Mouse (Mus musculus) stomach, embryonic 14.5 days (tissue): Measurements from ENCODE around the gene Nav2. TPM values are rescaled to one million over a fixed set of nuclear protein-coding genes. Genes with fewer than 3 reads are reported as not detected.

Source experiments
- ATAC-seq: fragments of 200-750 bp; cut with Nextera tagmentation; 2 replicates; pipeline ENCODE4 v1.8.0; 2017; ENCODE audit warnings: low read depth, moderate TSS enrichment; ENCODE audit not compliant: insufficient number of reproducible peaks, insufficient read depth, low FRiP score
- H3K27ac ChIP-seq: fragments of 300-500 bp; sonication (generic); 2 replicates; pipeline ENCODE4 v1.5.1; 2014; ENCODE audit warnings: mild to moderate bottlenecking, low read length, moderate library complexity, mixed read lengths
- H3K27me3 ChIP-seq: fragments of 300-500 bp; sonication (generic); 2 replicates; pipeline ENCODE4 v1.6.1; 2014; ENCODE audit warnings: low read length, control low read depth, mixed read lengths; ENCODE audit not compliant: control insufficient read depth, insufficient read depth
- H3K36me3 ChIP-seq: fragments of 300-500 bp; sonication (generic); 2 replicates; pipeline ENCODE4 v1.6.1; 2014; ENCODE audit warnings: mild to moderate bottlenecking, control low read depth, low read length, moderate library complexity, mixed read lengths; ENCODE audit not compliant: control insufficient read depth, insufficient read depth
- H3K4me1 ChIP-seq: fragments of 300-500 bp; sonication (generic); 2 replicates; pipeline ENCODE4 v1.6.1; 2014; ENCODE audit warnings: low read length, control low read depth, mixed read lengths; ENCODE audit not compliant: control insufficient read depth, insufficient read depth
- H3K4me2 ChIP-seq: fragments of 300-500 bp; sonication (generic); replicated peaks from 2 replicates; pipeline ENCODE4 v1.6.1; 2014; ENCODE audit warnings: low read depth, low read length, control low read depth
- H3K4me3 ChIP-seq: fragments of 300-500 bp; sonication (generic); 2 replicates; pipeline ENCODE4 v1.5.1; 2014; ENCODE audit warnings: low read depth, low read length, control low read depth
- H3K9ac ChIP-seq: fragments of 300-500 bp; sonication (generic); replicated peaks from 2 replicates; pipeline ENCODE4 v1.6.1; 2014; ENCODE audit warnings: low read depth, mild to moderate bottlenecking, control low read depth, low read length, moderate library complexity, mixed read lengths
- H3K9me3 ChIP-seq: fragments of 300-500 bp; sonication (generic); 2 replicates; pipeline ENCODE4 v1.6.1; 2016; ENCODE audit warnings: low read depth, low read length, control low read depth; ENCODE audit not compliant: control insufficient read depth
- WGBS: fragments of 180-500 bp; shearing (Covaris S2); extraction: QIAGEN DNeasy Blood & Tissue Kit; methylation state at CpG from one replicate; pipeline ENCODE4 v1.1.7; 2014; 5-methylcytosine and 5-hydroxymethylcytosine counted together
- polyA plus RNA-seq: library from polyadenylated mRNA; unstranded; fragments of >200 nt; fragmentation: Nextera tagmentation; extraction: Ambion mirVana; gene quantifications from 2 replicates; pipeline ENCODE4 v1.2.1, GENCODE M21; 2014

The Nav2 gene
- polyA plus RNA-seq, 1 experiment from 2014 or later, result 41.1 TPM

- Histone ChIP-seq H3K27ac (no peak overlapping the region), H3K36me3 (no peaks in the 10 kb centered on the region), H3K4me1 (0 out of 2 replicates have a peak, but pooled peaks cover 3% of the 10 kb centered on the region), H3K9me3 (no peaks in the 10 kb centered on the region), H3K4me2 (no peak overlapping the region), H3K9ac (no peak overlapping the region), H3K4me3 (no peak overlapping the region), H3K27me3 (peaks cover 18% of the 10 kb centered on the region)
- 22% methylated on average over 10 of the region's 10 CpGs for WGBS
- ATAC-seq, result no peak
Observed at GRCm38 (mm10) chr7:48960152-48960551, 51.6 kb downstream of the Nav2 start.

DNA sequence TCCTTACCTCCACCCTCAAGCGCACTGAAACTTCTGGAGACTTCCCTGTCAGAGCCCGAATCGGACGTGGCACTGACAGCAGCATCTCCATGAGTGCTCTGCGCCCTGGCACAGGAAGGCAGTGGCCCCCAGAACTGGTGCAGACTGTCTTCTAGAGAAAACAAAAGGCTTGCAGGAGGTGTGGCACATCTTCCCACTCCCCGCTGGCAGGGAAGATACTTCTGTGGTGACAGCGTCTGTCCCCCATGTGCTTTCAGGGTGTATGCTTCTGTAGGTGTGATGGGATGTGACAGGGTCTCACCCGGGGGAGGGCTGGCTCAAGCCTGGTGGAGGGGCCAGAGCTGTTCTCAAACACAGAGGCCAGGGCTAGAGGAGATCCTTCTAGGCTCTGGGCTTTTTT, 53.0 kb downstream of the Nav2 start:
- H3K9ac ChIP-seq, result no peak overlapping the region
- 57% methylated on average over 8 of the region's 8 CpGs for WGBS
- no peaks in the 10 kb centered on the region for H3K9me3 ChIP-seq
- H3K4me1 ChIP-seq, result 0 out of 2 replicates have a peak, but pooled peaks cover 3% of the 10 kb centered on the region
- H3K4me3 ChIP-seq, result no peak overlapping the region
- no peak for ATAC-seq
- H3K27ac ChIP-seq, result no peak overlapping the region
- H3K4me2 ChIP-seq, result no peak overlapping the region
- peaks cover 18% of the 10 kb centered on the region for H3K27me3 ChIP-seq
- no peaks in the 10 kb centered on the region for H3K36me3 ChIP-seq

- Histone ChIP-seq H3K4me2 (no peak overlapping the region), H3K36me3 (no peaks in the 10 kb centered on the region), H3K9me3 (no peaks in the 10 kb centered on the region), H3K4me3 (no peak overlapping the region), H3K27ac (no peak overlapping the region), H3K9ac (no peak overlapping the region), H3K27me3 (peaks cover 18% of the 10 kb centered on the region), H3K4me1 (0 out of 2 replicates have a peak, but pooled peaks cover 3% of the 10 kb centered on the region)
- no peak for ATAC-seq
- 68% methylated on average over 4 of the region's 4 CpGs for WGBS
Observed at GRCm38 (mm10) chr7:48961935-48962334, 53.4 kb downstream of the Nav2 start.

GRCm38 (mm10) chr7:48963112-48963511, 54.6 kb downstream of the Nav2 start:
- Histone ChIP-seq H3K9me3 (no peaks in the 10 kb centered on the region), H3K4me2 (no peak overlapping the region), H3K27ac (no peak overlapping the region), H3K36me3 (no peaks in the 10 kb centered on the region), H3K9ac (no peak overlapping the region), H3K4me3 (no peak overlapping the region), H3K27me3 (peaks cover 18% of the 10 kb centered on the region), H3K4me1 (0 out of 2 replicates have a peak, but pooled peaks cover 3% of the 10 kb centered on the region)
- no peak for ATAC-seq
- 35% methylated on average over 5 of the region's 5 CpGs for WGBS

- no peak overlapping the region for H3K4me3 ChIP-seq
- no peaks in the 10 kb centered on the region for H3K36me3 ChIP-seq
- no peak for ATAC-seq
- H3K4me2 ChIP-seq, result no peak overlapping the region
- 28% methylated on average over 4 of the region's 4 CpGs for WGBS
- H3K4me1 ChIP-seq, result 0 out of 2 replicates have a peak, but pooled peaks cover 3% of the 10 kb centered on the region
- peaks cover 18% of the 10 kb centered on the region for H3K27me3 ChIP-seq
- H3K9me3 ChIP-seq, result no peaks in the 10 kb centered on the region
- no peak overlapping the region for H3K9ac ChIP-seq
- no peak overlapping the region for H3K27ac ChIP-seq
Observed at GRCm38 (mm10) chr7:48963554-48963953, 55.0 kb downstream of the Nav2 start.

DNA sequence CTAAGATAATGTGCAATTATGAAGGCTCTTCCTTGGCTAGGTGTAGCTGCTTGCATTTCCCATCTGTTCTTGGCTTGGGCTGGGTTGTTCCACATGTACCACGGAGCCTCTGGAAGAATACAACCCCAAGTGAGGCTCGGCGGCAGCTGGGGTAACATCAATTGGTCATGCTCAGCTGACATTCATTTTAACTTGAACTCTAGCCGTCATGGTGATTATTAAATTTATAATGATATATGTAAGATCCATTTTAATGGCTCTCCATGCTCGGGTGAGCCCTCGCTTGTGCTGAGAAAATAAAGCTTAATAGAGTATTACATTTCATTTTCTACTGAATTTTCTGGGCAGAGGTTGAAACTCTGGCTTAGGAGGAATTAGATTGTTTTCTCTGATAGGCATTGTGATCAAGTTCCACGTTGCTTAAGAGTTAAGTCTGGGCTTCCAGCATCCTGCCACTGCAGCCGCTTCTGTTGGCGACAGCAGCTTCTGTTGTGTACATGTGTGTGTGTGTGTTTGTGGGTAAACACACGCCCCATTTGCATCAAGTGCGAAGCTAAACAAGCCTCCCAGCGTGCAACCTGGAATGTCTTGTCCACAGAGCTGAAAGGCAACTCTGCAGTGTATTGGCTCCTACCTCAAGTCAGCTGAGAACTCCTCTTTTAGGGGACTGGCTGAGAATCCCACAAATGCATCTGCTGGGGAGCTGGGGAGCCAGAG, 57.4 kb downstream of the Nav2 start:
- Histone ChIP-seq H3K9ac (no peak overlapping the region), H3K4me3 (no peak overlapping the region), H3K27ac (no peak overlapping the region), H3K9me3 (no peaks in the 10 kb centered on the region), H3K27me3 (peaks cover 5% of the 10 kb centered on the region), H3K4me1 (no peaks in the 10 kb centered on the region), H3K4me2 (no peak overlapping the region), H3K36me3 (no peaks in the 10 kb centered on the region)
- WGBS, result 59% methylated on average over 12 of the region's 12 CpGs
- no peak for ATAC-seq

- no peaks in the 10 kb centered on the region for H3K36me3 ChIP-seq
- H3K9me3 ChIP-seq, result no peaks in the 10 kb centered on the region
- no peak overlapping the region for H3K9ac ChIP-seq
- no peaks in the 10 kb centered on the region for H3K27me3 ChIP-seq
- ATAC-seq, result no peak
- 63% methylated on average over 7 of the region's 7 CpGs for WGBS
- H3K27ac ChIP-seq, result no peak overlapping the region
- no peak overlapping the region for H3K4me3 ChIP-seq
- H3K4me1 ChIP-seq, result no peaks in the 10 kb centered on the region
- no peak overlapping the region for H3K4me2 ChIP-seq
Observed at GRCm38 (mm10) chr7:48981013-48981412, 72.5 kb downstream of the Nav2 start.

- no peak overlapping the region for H3K9ac ChIP-seq
- H3K9me3 ChIP-seq, result no peaks in the 10 kb centered on the region
- no peak overlapping the region for H3K4me2 ChIP-seq
- no peak for ATAC-seq
- no peaks in the 10 kb centered on the region for H3K27me3 ChIP-seq
- H3K27ac ChIP-seq, result no peak overlapping the region
- H3K4me3 ChIP-seq, result no peak overlapping the region
- WGBS, result 64% methylated on average over 3 of the region's 3 CpGs
- H3K36me3 ChIP-seq, result no peaks in the 10 kb centered on the region
- no peaks in the 10 kb centered on the region for H3K4me1 ChIP-seq
Observed at GRCm38 (mm10) chr7:48981814-48982213, 73.3 kb downstream of the Nav2 start.

- no peak overlapping the region for H3K4me2 ChIP-seq
- H3K9ac ChIP-seq, result no peak overlapping the region
- no peak for ATAC-seq
- no peak overlapping the region for H3K4me3 ChIP-seq
- H3K9me3 ChIP-seq, result no peaks in the 10 kb centered on the region
- no peaks in the 10 kb centered on the region for H3K4me1 ChIP-seq
- WGBS, result 73% methylated on average over 7 of the region's 7 CpGs
- H3K27me3 ChIP-seq, result no peaks in the 10 kb centered on the region
- no peaks in the 10 kb centered on the region for H3K36me3 ChIP-seq
- H3K27ac ChIP-seq, result no peak overlapping the region
Observed at GRCm38 (mm10) chr7:48982573-48982972, 74.1 kb downstream of the Nav2 start.
